Mouse (Mus musculus) kidney, embryonic 16.5 days (tissue): ENCODE results near the gene Dock1. TPM values are rescaled to one million over a fixed set of nuclear protein-coding genes. Genes with fewer than 3 reads are reported as not detected.

ENCODE experiments used
- ATAC-seq: fragments of 200-750 bp; cut with Nextera tagmentation; 2 replicates; pipeline ENCODE4 v1.8.0; 2017; ENCODE audit warnings: moderate TSS enrichment; ENCODE audit not compliant: low FRiP score, low TSS enrichment
- H3K27ac ChIP-seq: fragments of 300-500 bp; sonication (generic); 2 replicates; pipeline ENCODE4 v1.5.1; 2014; ENCODE audit warnings: low read length
- H3K27me3 ChIP-seq: fragments of 300-500 bp; sonication (generic); 2 replicates; pipeline ENCODE4 v1.6.1; 2014; ENCODE audit warnings: low read length, control low read depth, mixed read lengths; ENCODE audit not compliant: insufficient read depth
- H3K36me3 ChIP-seq: fragments of 300-500 bp; sonication (generic); 2 replicates; pipeline ENCODE4 v1.6.1; 2014; ENCODE audit warnings: low read length, control low read depth, mixed read lengths; ENCODE audit not compliant: insufficient read depth
- H3K4me1 ChIP-seq: fragments of 300-500 bp; sonication (generic); 2 replicates; pipeline ENCODE4 v1.6.1; 2014; ENCODE audit warnings: low read length, control low read depth, mixed read lengths; ENCODE audit not compliant: insufficient read depth
- H3K4me2 ChIP-seq: fragments of 300-500 bp; sonication (generic); replicated peaks from 2 replicates; pipeline ENCODE4 v1.6.1; 2014; ENCODE audit warnings: low read depth, low read length
- H3K4me3 ChIP-seq: fragments of 300-500 bp; sonication (generic); 2 replicates; pipeline ENCODE4 v1.5.1; 2014; ENCODE audit warnings: mild to moderate bottlenecking, low read length
- H3K9ac ChIP-seq: fragments of 300-500 bp; sonication (generic); replicated peaks from 2 replicates; pipeline ENCODE4 v1.6.1; 2014; ENCODE audit warnings: low read length
- H3K9me3 ChIP-seq: fragments of 300-500 bp; sonication (generic); 2 replicates; pipeline ENCODE4 v1.6.1; 2016; ENCODE audit warnings: low read length, control low read depth
- WGBS: fragments of 180-500 bp; shearing (Covaris S2); extraction: QIAGEN DNeasy Blood & Tissue Kit; methylation state at CpG from one replicate; pipeline ENCODE4 v1.1.7; 2014; 5-methylcytosine and 5-hydroxymethylcytosine counted together
- polyA plus RNA-seq: library from polyadenylated mRNA; unstranded; fragments of >200 nt; fragmentation: Nextera tagmentation; extraction: Ambion mirVana; gene quantifications from 2 replicates; pipeline ENCODE4 v1.2.1, GENCODE M21; 2015

The Dock1 gene
- polyA plus RNA-seq, 1 experiment from 2014 or later, result 41.4 TPM

DNA sequence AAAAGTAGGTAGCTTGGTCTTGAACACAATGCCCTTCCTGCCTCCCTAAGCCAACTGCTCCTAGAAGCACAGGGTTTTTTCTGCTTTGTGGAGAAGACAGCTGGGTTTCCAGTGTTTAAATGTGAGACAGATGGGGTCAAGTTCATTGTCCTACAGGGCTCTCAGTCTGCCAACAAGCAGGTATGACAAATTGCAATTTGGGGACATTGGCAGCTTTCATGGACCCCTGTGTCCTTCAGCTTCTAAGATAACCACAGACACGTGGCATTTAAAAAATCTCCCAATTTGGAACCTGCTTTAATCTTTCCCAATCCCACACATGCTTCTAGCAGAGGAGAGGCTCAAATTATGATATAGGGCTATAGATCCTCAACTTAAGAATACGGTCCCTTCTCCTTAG lies 224.2 kb downstream of the Dock1 start:
- ATAC-seq, result no peak
- WGBS, result 73% methylated on average over 2 of the region's 2 CpGs
- Histone ChIP-seq H3K4me3 (no peak overlapping the region), H3K4me1 (peaks cover 3% of the 10 kb centered on the region; the same call in 1 of the 2 replicates), H3K27me3 (no peaks in the 10 kb centered on the region), H3K27ac (no peak overlapping the region), H3K36me3 (0 out of 2 replicates have a peak, but pooled peaks cover 8% of the 10 kb centered on the region), H3K9me3 (no peaks in the 10 kb centered on the region), H3K9ac (no peak overlapping the region), H3K4me2 (no peak overlapping the region)

DNA sequence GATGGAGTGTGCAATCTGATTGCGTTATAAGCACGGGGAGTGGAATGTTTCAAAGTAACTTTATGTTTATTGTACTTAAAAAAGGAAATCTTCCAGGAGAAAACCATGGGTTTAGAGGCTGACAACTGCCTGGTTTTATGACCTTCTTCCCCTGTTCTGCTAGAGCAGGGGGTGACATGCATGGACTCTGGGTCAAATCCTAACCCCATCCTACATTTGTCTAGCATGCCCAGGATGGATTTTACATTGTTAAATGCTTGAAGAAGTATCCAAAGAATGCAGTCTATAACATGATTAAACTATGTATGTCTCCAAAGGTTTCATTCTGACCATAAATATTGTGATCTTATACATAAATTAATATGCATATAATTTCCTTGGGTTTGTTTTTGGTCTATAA lies 229.0 kb downstream of the Dock1 start:
- H3K27ac ChIP-seq, result no peak overlapping the region
- no peak overlapping the region for H3K9ac ChIP-seq
- no peak overlapping the region for H3K4me3 ChIP-seq
- no peaks in the 10 kb centered on the region for H3K9me3 ChIP-seq
- H3K36me3 ChIP-seq, result 0 out of 2 replicates have a peak, but pooled peaks cover 4% of the 10 kb centered on the region
- H3K4me2 ChIP-seq, result no peak overlapping the region
- ATAC-seq, result peak; percentile 59; the same call in 1 of the 2 replicates
- no peaks in the 10 kb centered on the region for H3K4me1 ChIP-seq
- no peaks in the 10 kb centered on the region for H3K27me3 ChIP-seq
- WGBS, result 58% methylated on average over 2 of the region's 2 CpGs

GRCm38 (mm10) chr7:134901992-134902391 lies 231.5 kb downstream of the Dock1 start:
- ATAC-seq, result no peak
- H3K4me2 ChIP-seq, result no peak overlapping the region
- H3K27ac ChIP-seq, result no peak overlapping the region
- WGBS, result 96% methylated on average over 2 of the region's 2 CpGs
- no peak overlapping the region for H3K9ac ChIP-seq
- H3K9me3 ChIP-seq, result no peaks in the 10 kb centered on the region
- H3K27me3 ChIP-seq, result no peaks in the 10 kb centered on the region
- H3K36me3 ChIP-seq, result 0 out of 2 replicates have a peak, but pooled peaks cover 1% of the 10 kb centered on the region
- no peak overlapping the region for H3K4me3 ChIP-seq
- H3K4me1 ChIP-seq, result no peaks in the 10 kb centered on the region

GRCm38 (mm10) chr7:134931886-134932285 lies 261.4 kb downstream of the Dock1 start:
- no peaks in the 10 kb centered on the region for H3K36me3 ChIP-seq
- 77% methylated on average over 2 of the region's 2 CpGs for WGBS
- H3K27me3 ChIP-seq, result 0 out of 2 replicates have a peak, but pooled peaks cover 7% of the 10 kb centered on the region
- no peak overlapping the region for H3K27ac ChIP-seq
- peaks cover 7% of the 10 kb centered on the region for H3K4me1 ChIP-seq
- H3K9me3 ChIP-seq, result no peaks in the 10 kb centered on the region
- no peak for ATAC-seq
- H3K9ac ChIP-seq, result no peak overlapping the region
- no peak overlapping the region for H3K4me2 ChIP-seq
- no peak overlapping the region for H3K4me3 ChIP-seq

DNA sequence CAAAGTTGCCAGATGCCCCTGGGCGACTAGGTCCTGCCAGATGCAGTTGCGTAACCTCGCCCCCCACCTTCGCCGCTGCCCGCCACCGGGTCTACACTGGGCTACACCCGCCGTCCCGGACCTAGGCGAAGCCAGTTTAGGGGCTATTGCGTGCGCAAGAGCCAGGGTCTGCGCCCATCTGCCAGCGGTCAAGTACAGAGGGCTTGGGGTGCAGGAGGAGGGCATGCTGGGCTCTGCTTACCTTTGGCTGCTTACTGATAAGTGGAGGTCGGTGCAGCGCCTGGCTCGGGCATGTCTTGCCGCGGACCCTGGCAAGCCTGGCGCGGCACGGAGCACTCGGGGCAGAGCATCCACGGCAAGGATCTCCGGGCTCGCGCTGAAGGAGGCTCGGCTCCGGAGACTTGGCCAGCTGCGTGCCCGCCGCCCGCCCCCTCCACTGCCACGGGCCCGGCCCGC lies 267.0 kb downstream of the Dock1 start:
- ATAC-seq, result peak; percentile 68
- Histone ChIP-seq H3K36me3 (peaks cover 4% of the 10 kb centered on the region; the same call in 1 of the 2 replicates), H3K4me1 (peaks cover 23% of the 10 kb centered on the region), H3K27ac (no peak overlapping the region), H3K27me3 (0 out of 2 replicates have a peak, but pooled peaks cover 9% of the 10 kb centered on the region), H3K9me3 (no peaks in the 10 kb centered on the region), H3K9ac (peak overlapping the region; percentile 63), H3K4me2 (peak overlapping the region; percentile 96), H3K4me3 (peak overlapping the region; percentile 56)
- whole genome bisulfite sequencing, result under 1% methylated on average over 35 of the region's 37 CpGs

GRCm38 (mm10) chr7:134937927-134938609 lies 267.6 kb downstream of the Dock1 start, which contains the start of gene Fam196a:
TSS of gene Fam196a (minus strand) at chr7:134938430.
- Histone ChIP-seq H3K9ac (peak within 1 kb of the TSS; percentile 63), H3K36me3 (peaks cover 4% of the 10 kb centered on the region; the same call in 1 of the 2 replicates), H3K4me1 (peaks cover 23% of the 10 kb centered on the region), H3K4me2 (peak within 1 kb of the TSS; percentile 96), H3K9me3 (no peaks in the 10 kb centered on the region), H3K27me3 (0 out of 2 replicates have a peak, but pooled peaks cover 9% of the 10 kb centered on the region), H3K4me3 (peak within 1 kb of the TSS; percentile 56), H3K27ac (no peak within 1 kb of the TSS)
- peak; percentile 93 for ATAC-seq
- under 1% methylated on average over 50 of the region's 71 CpGs for WGBS

GRCm38 (mm10) chr7:134941891-134942290 lies 271.4 kb downstream of the Dock1 start:
- WGBS, result 93% methylated on average over 6 of the region's 6 CpGs
- 0 out of 2 replicates have a peak, but pooled peaks cover 3% of the 10 kb centered on the region for H3K27me3 ChIP-seq
- no peak for ATAC-seq

GRCm38 (mm10) chr7:134943063-134943462 lies 272.6 kb downstream of the Dock1 start:
- Histone ChIP-seq H3K4me3 (no peak overlapping the region), H3K9ac (no peak overlapping the region), H3K4me1 (peaks cover 20% of the 10 kb centered on the region), H3K27ac (no peak overlapping the region), H3K36me3 (peaks cover 4% of the 10 kb centered on the region; the same call in 1 of the 2 replicates), H3K4me2 (no peak overlapping the region), H3K9me3 (no peaks in the 10 kb centered on the region), H3K27me3 (no peaks in the 10 kb centered on the region)
- WGBS, result 72% methylated on average over 6 of the region's 6 CpGs
- ATAC-seq, result no peak

More at GRCm38 (mm10) chr7:134941891-134942290, 271.4 kb downstream of the Dock1 start:
- Histone ChIP-seq H3K9ac (no peak overlapping the region), H3K36me3 (peaks cover 4% of the 10 kb centered on the region; the same call in 1 of the 2 replicates), H3K27ac (no peak overlapping the region), H3K4me1 (peaks cover 28% of the 10 kb centered on the region), H3K4me2 (no peak overlapping the region), H3K9me3 (no peaks in the 10 kb centered on the region), H3K4me3 (no peak overlapping the region)

DNA sequence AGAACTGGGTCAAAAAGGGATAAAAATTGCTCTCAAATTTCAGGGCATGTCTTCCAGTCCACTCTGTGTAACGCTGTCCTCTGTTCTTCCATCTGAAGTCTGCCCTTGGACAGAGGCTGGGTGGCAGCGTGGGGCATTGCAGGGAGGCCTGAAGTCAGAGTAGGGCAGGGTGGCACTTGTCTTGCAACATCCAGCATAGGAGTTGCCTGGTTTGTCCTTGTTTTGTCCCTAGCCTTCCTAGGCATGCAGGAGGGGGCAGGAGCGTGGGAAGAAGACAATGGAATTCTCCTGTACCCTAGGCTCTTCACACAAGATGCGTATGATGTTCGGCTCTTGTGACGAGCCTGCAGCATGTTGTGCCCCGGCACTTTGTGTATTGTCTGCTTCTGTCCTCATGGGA lies 273.2 kb downstream of the Dock1 start:
- Histone ChIP-seq H3K4me2 (no peak overlapping the region), H3K4me1 (peaks cover 16% of the 10 kb centered on the region), H3K4me3 (no peak overlapping the region), H3K9me3 (no peaks in the 10 kb centered on the region), H3K36me3 (peaks cover 4% of the 10 kb centered on the region; the same call in 1 of the 2 replicates), H3K9ac (no peak overlapping the region), H3K27me3 (no peaks in the 10 kb centered on the region), H3K27ac (no peak overlapping the region)
- WGBS, result 73% methylated on average over 7 of the region's 7 CpGs
- ATAC-seq, result no peak
